Mouse (Mus musculus): ENCODE results near the gene Cwf19l2. TPM values are rescaled to one million over a fixed set of nuclear protein-coding genes. Genes with fewer than 3 reads are reported as not detected.
"Not testable (repeated sequence)": the region's sequence is repeated elsewhere in the genome, so short reads cannot be mapped to it uniquely, and the experiment has no call there.

Cwf19l2 gene
- 0.92 and 0.96 TPM in 2 replicates for polyA plus RNA-seq (2012; rRNA removed)

GRCm38 (mm10) chr9:3403251-3404208 lies at the start of gene Cwf19l2:
Gene Cwf19l2, plus strand, starts transcription at chr9:3403592.
- no peaks in the 10 kb centered on the region for H3K4me1 ChIP-seq (replicated peaks; ENCODE audit: control insufficient read depth, insufficient read depth, low read length)
- peak within 1 kb of the TSS; percentile 80 for H3K27ac ChIP-seq (ENCODE audit: control insufficient read depth, insufficient read depth, low read length)
- under 1% methylated on average over 28 of the region's 28 CpGs for WGBS
- H3K36me3 ChIP-seq (ENCODE audit: control insufficient read depth, insufficient read depth, low read length), result no peaks in the 10 kb centered on the region
- TF ChIP-seq POLR2A (IDR thresholded peaks at IDR 0.05; ENCODE audit: control insufficient read depth, extremely low read depth, insufficient read depth, low read length, poor library complexity) (0 out of 2 replicates have a peak, but pooled peaks have one; percentile 34), CTCF (IDR thresholded peaks at IDR 0.05; ENCODE audit: borderline replicate concordance, control insufficient read depth, extremely low read depth, insufficient read depth, low read length, poor library complexity) (no peak)
- H3K4me3 ChIP-seq (ENCODE audit: control insufficient read depth, insufficient read depth, low read length), result peak within 1 kb of the TSS; percentile 46
- no peaks in the 10 kb centered on the region for H3K27me3 ChIP-seq (ENCODE audit: control insufficient read depth, insufficient read depth, low read length)
- peak; percentile 81 for DNase-seq

- H3K27ac ChIP-seq (ENCODE audit: control insufficient read depth, insufficient read depth, low read length); H3K4me1 ChIP-seq (replicated peaks; ENCODE audit: control insufficient read depth, insufficient read depth, low read length); H3K36me3 ChIP-seq (ENCODE audit: control insufficient read depth, insufficient read depth, low read length); H3K4me3 ChIP-seq (ENCODE audit: control insufficient read depth, insufficient read depth, low read length); DNase-seq; H3K27me3 ChIP-seq (ENCODE audit: control insufficient read depth, insufficient read depth, low read length): not testable (repeated sequence)
- WGBS, result 97% methylated on average over 1 of the region's 1 CpGs
Observed at GRCm38 (mm10) chr9:3376323-3376722, 27.1 kb upstream of the Cwf19l2 start.

- H3K27me3 ChIP-seq (ENCODE audit: control insufficient read depth, insufficient read depth, low read length), result no peaks in the 10 kb centered on the region
- H3K4me1 ChIP-seq (replicated peaks; ENCODE audit: control insufficient read depth, insufficient read depth, low read length), result no peaks in the 10 kb centered on the region
- DNase-seq, result peak; percentile 10
- no peaks in the 10 kb centered on the region for H3K36me3 ChIP-seq (ENCODE audit: control insufficient read depth, insufficient read depth, low read length)
- H3K4me3 ChIP-seq (ENCODE audit: control insufficient read depth, insufficient read depth, low read length), result peak overlapping the region; percentile 3; the same call in 1 of the 2 replicates
- no peak overlapping the region for H3K27ac ChIP-seq (ENCODE audit: control insufficient read depth, insufficient read depth, low read length)
- 2% methylated on average over 13 of the region's 13 CpGs for WGBS
- TF ChIP-seq POLR2A (IDR thresholded peaks at IDR 0.05; ENCODE audit: control insufficient read depth, extremely low read depth, insufficient read depth, low read length, poor library complexity), result no peak
- TF ChIP-seq CTCF (IDR thresholded peaks at IDR 0.05; ENCODE audit: borderline replicate concordance, control insufficient read depth, extremely low read depth, insufficient read depth, low read length, poor library complexity), result no peak
Observed at GRCm38 (mm10) chr9:3404372-3404771, 980 bp downstream of the Cwf19l2 start.

GRCm38 (mm10) chr9:3439555-3440300 lies 36.3 kb downstream of the Cwf19l2 start:
- H3K36me3 ChIP-seq (ENCODE audit: control insufficient read depth, insufficient read depth, low read length); DNase-seq; H3K4me1 ChIP-seq (replicated peaks; ENCODE audit: control insufficient read depth, insufficient read depth, low read length); H3K4me3 ChIP-seq (ENCODE audit: control insufficient read depth, insufficient read depth, low read length); H3K27me3 ChIP-seq (ENCODE audit: control insufficient read depth, insufficient read depth, low read length); H3K27ac ChIP-seq (ENCODE audit: control insufficient read depth, insufficient read depth, low read length): not testable (repeated sequence)
- WGBS, result 94% methylated on average over 6 of the region's 6 CpGs

GRCm38 (mm10) chr9:3471897-3472296 lies 68.5 kb downstream of the Cwf19l2 start:
- TF ChIP-seq CTCF (IDR thresholded peaks at IDR 0.05; ENCODE audit: borderline replicate concordance, control insufficient read depth, extremely low read depth, insufficient read depth, low read length, poor library complexity), result no peak
- TF ChIP-seq POLR2A (IDR thresholded peaks at IDR 0.05; ENCODE audit: control insufficient read depth, extremely low read depth, insufficient read depth, low read length, poor library complexity), result no peak
- Histone ChIP-seq H3K36me3 (ENCODE audit: control insufficient read depth, insufficient read depth, low read length) (0 out of 2 replicates have a peak, but pooled peaks cover 4% of the 10 kb centered on the region), H3K4me1 (replicated peaks; ENCODE audit: control insufficient read depth, insufficient read depth, low read length) (no peaks in the 10 kb centered on the region), H3K4me3 (ENCODE audit: control insufficient read depth, insufficient read depth, low read length) (no peak overlapping the region), H3K27ac (ENCODE audit: control insufficient read depth, insufficient read depth, low read length) (no peak overlapping the region), H3K27me3 (ENCODE audit: control insufficient read depth, insufficient read depth, low read length) (no peaks in the 10 kb centered on the region)
- DNase-seq, result no peak

GRCm38 (mm10) chr9:3518645-3519044 lies 115.3 kb downstream of the Cwf19l2 start:
- no peaks in the 10 kb centered on the region for H3K4me1 ChIP-seq (replicated peaks; ENCODE audit: control insufficient read depth, insufficient read depth, low read length)
- H3K36me3 ChIP-seq (ENCODE audit: control insufficient read depth, insufficient read depth, low read length), result no peaks in the 10 kb centered on the region
- 96% methylated on average over 1 of the region's 1 CpGs for WGBS
- no peak overlapping the region for H3K4me3 ChIP-seq (ENCODE audit: control insufficient read depth, insufficient read depth, low read length)
- no peak for TF ChIP-seq POLR2A (IDR thresholded peaks at IDR 0.05; ENCODE audit: control insufficient read depth, extremely low read depth, insufficient read depth, low read length, poor library complexity)
- no peak for TF ChIP-seq CTCF (IDR thresholded peaks at IDR 0.05; ENCODE audit: borderline replicate concordance, control insufficient read depth, extremely low read depth, insufficient read depth, low read length, poor library complexity)
- H3K27ac ChIP-seq (ENCODE audit: control insufficient read depth, insufficient read depth, low read length), result no peak overlapping the region
- H3K27me3 ChIP-seq (ENCODE audit: control insufficient read depth, insufficient read depth, low read length), result no peaks in the 10 kb centered on the region
- DNase-seq, result no peak

Data from thymus, adult 2 months (tissue).